Mouse (Mus musculus) retina, postnatal 1 day (tissue): ENCODE measurements around the gene Aplnr.

ENCODE experiments used
- DNase-seq: peaks from one replicate; pipeline ENCODE4 v3.0.0-alpha.2; 2012

Aplnr gene

GRCm38 (mm10) chr2:85137601-85138140, 1.6 kb downstream of the Aplnr start:
- no peak for DNase-seq

DNA sequence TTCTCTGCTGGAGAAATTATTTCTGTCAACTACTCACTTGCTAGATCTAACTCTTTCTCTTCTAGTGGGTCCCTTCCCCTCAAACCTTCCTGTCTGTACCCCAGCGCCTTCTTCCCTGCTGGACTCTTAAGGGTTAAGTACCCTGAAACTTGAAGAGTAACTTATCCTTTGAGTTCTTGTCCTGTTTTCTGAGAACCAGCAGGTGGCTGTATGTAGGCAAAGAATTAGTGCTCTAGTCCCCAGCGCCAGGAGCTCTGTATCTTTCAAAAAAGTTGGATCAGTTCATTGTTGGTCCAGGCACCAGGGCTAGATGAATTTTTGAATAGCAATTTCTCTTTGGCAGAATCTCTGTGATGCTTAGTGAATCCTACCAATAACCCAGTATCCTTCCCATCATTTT, 2.1 kb downstream of the Aplnr start:
- DNase-seq = no peak

GRCm38 (mm10) chr2:85139393-85139792, 3.4 kb downstream of the Aplnr start:
- no peak for DNase-seq

DNA sequence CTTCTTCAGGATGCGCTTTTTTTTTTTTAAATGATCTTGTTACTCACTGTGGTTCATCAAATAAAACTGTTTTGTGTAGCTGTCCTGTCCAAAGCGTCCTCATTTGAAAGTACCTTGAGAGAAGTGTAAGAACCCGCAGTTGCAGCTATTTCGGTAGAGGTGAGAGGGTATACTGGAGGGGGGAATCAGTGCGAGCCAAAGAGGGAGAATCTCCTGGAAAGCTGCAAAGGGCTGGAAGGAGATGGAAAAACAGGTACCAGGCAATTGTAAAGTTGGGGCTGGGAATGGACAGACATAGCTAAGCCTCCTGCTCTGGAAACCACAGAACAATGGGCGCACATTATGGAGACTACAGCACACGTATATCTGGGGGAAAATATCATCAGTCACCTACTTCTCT, 3.8 kb downstream of the Aplnr start:
- no peak for DNase-seq

DNA sequence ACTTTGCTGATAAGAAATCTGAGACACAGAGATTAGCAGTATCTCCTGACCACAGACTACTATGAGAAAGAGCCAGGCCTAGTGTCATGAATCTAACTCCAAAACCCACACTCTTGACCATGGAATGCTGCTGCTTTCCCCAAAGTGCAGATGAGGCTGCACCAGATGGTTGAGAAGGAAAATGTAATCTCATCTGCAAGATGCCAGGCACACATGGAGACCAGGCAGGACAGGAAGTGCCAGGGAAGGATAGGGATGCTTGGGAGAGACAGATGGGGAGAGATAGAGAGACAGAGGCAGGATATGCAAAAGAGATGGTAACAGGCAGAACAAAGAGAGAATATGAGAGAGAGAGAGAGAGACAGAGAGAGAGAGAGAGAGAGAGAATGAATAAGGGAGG, 4.8 kb downstream of the Aplnr start:
- no peak for DNase-seq

- DNase-seq = no peak
These were observed 8.9 kb downstream of the Aplnr start for GRCm38 (mm10) chr2:85144908-85145307.

DNA sequence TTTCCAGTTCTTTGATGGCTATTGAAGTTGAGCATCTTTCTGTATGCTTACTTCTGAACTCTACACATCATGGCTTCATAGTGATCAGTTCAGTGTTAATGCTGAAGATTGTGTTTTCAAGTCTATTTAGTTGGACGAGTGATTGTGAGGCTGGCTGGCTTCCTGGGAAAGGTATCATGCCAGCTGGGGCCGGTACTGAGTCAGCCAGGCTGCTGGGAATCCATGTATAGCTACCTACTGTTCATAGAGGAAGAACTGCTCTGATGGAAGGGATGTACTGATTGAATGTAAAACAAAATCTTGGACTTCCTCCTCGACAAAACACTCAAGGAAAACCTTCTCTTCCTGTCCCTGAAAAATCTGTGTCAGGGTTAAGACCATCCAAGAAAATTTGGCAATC, 9.3 kb downstream of the Aplnr start:
- no peak for DNase-seq

GRCm38 (mm10) chr2:85147481-85147880, 11.5 kb downstream of the Aplnr start:
- no peak for DNase-seq

DNA sequence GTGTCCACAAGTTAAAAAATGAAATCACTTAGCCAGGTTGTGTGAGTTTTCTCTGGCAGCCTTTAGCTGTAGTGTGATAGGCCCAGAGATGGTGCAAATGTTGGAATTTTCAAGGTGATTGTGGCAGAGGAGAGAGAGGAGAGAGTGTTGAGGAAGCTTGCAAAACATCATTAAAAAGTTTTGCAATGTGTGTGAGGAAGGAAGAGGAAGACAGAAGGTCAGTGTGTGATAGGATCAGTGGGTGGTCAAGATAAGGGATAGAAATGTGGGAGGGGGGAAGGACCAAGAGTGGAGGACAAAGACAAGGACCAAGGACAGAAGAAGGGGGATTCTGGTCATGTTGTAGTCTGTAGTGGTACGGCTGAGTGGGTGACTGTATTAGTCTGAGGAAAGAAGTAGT, 14.3 kb downstream of the Aplnr start:
- no peak for DNase-seq

- DNase-seq = no peak
These were observed 15.2 kb downstream of the Aplnr start for GRCm38 (mm10) chr2:85151233-85151632.

DNA sequence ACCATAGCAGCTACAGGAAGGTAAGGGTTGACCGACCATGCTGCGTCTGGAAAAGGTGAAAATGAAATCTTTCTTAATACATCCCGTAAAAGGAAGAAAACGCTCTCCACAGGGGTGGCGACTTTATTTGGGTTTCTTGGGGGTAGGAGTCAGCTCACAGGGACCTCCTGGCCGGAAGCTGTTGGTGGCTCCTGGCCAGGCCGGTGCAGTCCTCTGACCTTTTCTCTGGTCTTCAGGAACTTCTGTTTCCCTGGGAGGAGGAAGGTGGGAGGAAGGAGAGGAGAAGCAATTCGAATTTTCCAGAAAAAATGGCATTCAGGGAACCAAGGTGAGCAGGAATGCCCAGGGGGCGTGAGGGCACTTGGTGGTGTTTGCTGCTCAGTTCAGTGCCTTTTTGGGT, 19.3 kb downstream of the Aplnr start:
- DNase-seq = no peak

GRCm38 (mm10) chr2:85156136-85156535, 20.1 kb downstream of the Aplnr start:
- no peak for DNase-seq

DNA sequence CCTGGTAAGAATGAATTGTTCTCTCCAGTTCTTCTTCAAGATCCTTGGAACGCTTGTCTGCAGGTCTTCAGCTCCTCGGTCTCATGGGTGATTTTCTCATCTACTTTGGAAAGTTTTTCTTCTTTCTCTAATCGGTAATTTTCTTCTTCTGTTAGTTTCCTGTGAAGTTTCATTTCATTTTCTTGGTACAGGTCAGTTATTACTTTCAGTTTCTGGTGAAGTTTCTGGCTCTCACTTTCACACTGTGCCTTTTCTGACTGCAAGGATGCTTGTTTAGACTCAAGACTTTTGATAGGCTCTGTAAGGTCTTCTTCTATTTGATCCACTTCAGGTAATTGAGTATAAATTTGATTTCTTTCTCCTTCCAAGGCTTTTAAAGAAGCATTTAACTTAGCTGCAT, 21.4 kb downstream of the Aplnr start:
- DNase-seq = no peak

- peak; percentile 14 for DNase-seq
These were observed 25.0 kb downstream of the Aplnr start for GRCm38 (mm10) chr2:85160901-85161637.

GRCm38 (mm10) chr2:85161638-85162093, 25.6 kb downstream of the Aplnr start:
- DNase-seq = no peak

GRCm38 (mm10) chr2:85163311-85164047, 27.5 kb downstream of the Aplnr start:
- DNase-seq = no peak

- DNase-seq = no peak
These were observed 31.6 kb downstream of the Aplnr start for GRCm38 (mm10) chr2:85167624-85168023.

DNA sequence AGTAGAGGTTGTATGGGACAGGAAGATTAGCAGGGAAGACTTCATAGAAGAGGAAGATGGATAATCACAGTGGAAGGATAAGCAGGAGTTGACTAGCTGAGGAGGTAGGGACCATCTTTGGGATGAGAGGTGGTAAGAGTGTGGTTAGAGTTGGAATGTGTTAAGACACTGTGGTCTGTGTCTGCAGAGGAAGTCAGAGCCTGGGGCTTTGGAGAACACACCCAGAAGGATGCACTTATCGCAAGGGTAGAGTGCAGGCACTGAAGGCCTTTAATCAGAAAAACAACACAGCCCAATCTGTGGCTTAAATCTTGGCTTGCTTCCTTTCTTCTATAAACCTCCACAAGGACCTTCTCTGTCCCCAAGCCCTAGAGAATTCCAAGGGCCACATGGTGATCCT, 32.3 kb downstream of the Aplnr start:
- no peak for DNase-seq

GRCm38 (mm10) chr2:85172071-85172762, 36.2 kb downstream of the Aplnr start:
- no peak for DNase-seq

DNA sequence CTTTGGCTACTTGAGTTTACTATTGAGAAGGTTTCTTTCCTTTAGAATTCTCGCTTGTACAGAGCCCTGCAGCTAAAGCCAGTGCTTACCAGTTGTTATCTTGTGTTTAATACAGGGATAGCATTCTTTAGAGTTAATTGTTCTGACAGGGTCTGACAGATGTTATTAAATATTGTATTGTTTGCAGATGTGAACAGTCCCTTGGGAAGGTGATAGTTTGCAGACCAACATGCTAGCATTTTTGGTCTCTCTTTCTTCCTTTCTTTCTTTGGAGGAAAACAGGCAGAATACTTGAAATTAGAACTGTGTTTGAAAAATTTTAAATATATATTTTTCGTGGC, 36.7 kb downstream of the Aplnr start:
- DNase-seq = no peak

DNA sequence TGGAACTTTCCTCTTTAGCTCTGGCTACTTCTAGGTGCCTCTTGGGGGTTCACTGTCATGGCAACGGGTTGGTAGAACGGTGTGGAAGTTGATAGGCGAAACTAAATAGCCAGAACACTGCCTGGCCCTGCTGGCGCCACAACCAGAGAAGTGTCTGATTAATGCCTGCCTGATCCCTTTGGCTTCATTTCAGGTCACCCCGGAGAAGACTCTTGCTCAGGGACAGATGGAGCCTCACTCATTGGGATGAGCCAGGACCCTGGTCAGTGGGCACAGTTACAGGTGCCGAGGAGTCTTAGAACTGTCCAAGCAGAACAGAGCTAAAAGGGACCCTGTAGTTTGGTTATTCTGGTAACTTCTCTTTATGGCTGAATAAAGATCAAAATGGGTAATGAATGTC, 37.5 kb downstream of the Aplnr start:
- no peak for DNase-seq

DNA sequence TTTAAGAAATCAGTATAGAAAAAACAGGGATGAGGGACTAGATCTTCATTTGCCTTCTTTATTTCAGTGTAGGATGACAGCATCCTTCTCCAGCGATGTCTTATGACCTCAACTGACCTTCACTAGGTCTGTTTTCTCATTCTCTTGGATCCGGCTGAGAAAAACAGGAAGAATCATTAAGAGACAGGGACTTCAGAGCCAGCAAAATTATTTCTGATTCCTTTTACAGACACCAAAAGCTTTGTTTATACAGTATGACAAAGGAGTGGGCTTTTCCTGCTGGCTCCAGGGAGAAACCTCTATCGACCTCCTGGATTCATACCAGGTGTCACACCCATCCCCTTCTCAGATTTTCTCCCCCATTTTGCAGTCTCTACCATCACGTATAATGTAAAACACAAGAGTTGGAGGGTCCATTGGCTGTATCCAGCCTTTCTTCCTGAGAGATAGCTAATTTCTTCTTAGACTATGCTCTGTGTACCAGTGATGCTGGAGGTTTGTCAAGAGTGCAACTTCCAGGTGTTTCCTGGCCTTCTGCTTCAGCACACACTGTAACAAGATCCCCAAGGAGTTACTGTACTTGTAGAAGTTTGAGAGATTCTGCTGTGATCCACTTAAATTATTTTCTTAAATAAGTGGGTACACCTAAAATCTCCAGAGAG, 42.2 kb downstream of the Aplnr start:
- no peak for DNase-seq

- DNase-seq = no peak
These were observed 51.6 kb downstream of the Aplnr start for GRCm38 (mm10) chr2:85187582-85188151.
